Mouse (Mus musculus): ENCODE data around the gene Rbck1.
A peak's percentile ranks its signal among the peaks of the same experiment; 100 is the strongest.

The Rbck1 gene

GRCm38 (mm10) chr2:152343329-152344213 is 11.1 kb upstream of the Rbck1 start, which contains the start of gene Trib3:
TSS of gene Trib3 (minus strand) at chr2:152344032.
- peak; percentile 95 for DNase-seq (ENCODE audit: low read depth)

GRCm38 (mm10) chr2:152339631-152340179 is 7.3 kb upstream of the Rbck1 start:
- no peak for DNase-seq (ENCODE audit: low read depth)

- no peak for DNase-seq (ENCODE audit: low read depth)
Measured at GRCm38 (mm10) chr2:152338319-152338718, 5.9 kb upstream of the Rbck1 start.

- DNase-seq (ENCODE audit: low read depth), result no peak
Measured at GRCm38 (mm10) chr2:152337591-152338212, 5.2 kb upstream of the Rbck1 start.

GRCm38 (mm10) chr2:152336856-152337255 is 4.4 kb upstream of the Rbck1 start:
- no peak for DNase-seq (ENCODE audit: low read depth)

GRCm38 (mm10) chr2:152335289-152335820 is 2.9 kb upstream of the Rbck1 start:
- peak; percentile 60 for DNase-seq (ENCODE audit: low read depth)

GRCm38 (mm10) chr2:152333345-152334006 is 1.0 kb upstream of the Rbck1 start:
- no peak for DNase-seq (ENCODE audit: low read depth)

GRCm38 (mm10) chr2:152330858-152331423 is 1.5 kb downstream of the Rbck1 start:
- DNase-seq (ENCODE audit: low read depth), result no peak

- no peak for DNase-seq (ENCODE audit: low read depth)
Measured at GRCm38 (mm10) chr2:152327980-152328379, 4.5 kb downstream of the Rbck1 start.

- DNase-seq (ENCODE audit: low read depth), result peak; percentile 87
Measured at GRCm38 (mm10) chr2:152326654-152327053, 5.8 kb downstream of the Rbck1 start.

- DNase-seq (ENCODE audit: low read depth), result no peak
Measured at GRCm38 (mm10) chr2:152326157-152326556, 6.3 kb downstream of the Rbck1 start.

GRCm38 (mm10) chr2:152324842-152325241 is 7.6 kb downstream of the Rbck1 start:
- no peak for DNase-seq (ENCODE audit: low read depth)

- DNase-seq (ENCODE audit: low read depth), result no peak
Measured at GRCm38 (mm10) chr2:152323971-152324370, 8.5 kb downstream of the Rbck1 start.

GRCm38 (mm10) chr2:152322198-152322597 is 10.3 kb downstream of the Rbck1 start:
- DNase-seq (ENCODE audit: low read depth), result no peak

GRCm38 (mm10) chr2:152321558-152321957 is 10.9 kb downstream of the Rbck1 start:
- DNase-seq (ENCODE audit: low read depth), result no peak

- no peak for DNase-seq (ENCODE audit: low read depth)
Measured at GRCm38 (mm10) chr2:152317054-152317453, 15.4 kb downstream of the Rbck1 start.

- no peak for DNase-seq (ENCODE audit: low read depth)
Measured at GRCm38 (mm10) chr2:152313926-152314325, 18.5 kb downstream of the Rbck1 start.

GRCm38 (mm10) chr2:152312996-152313395 is 19.5 kb downstream of the Rbck1 start:
- DNase-seq (ENCODE audit: low read depth), result no peak

GRCm38 (mm10) chr2:152307186-152307585 is 25.3 kb downstream of the Rbck1 start:
- DNase-seq (ENCODE audit: low read depth), result no peak

GRCm38 (mm10) chr2:152305480-152305879 is 27.0 kb downstream of the Rbck1 start:
- no peak for DNase-seq (ENCODE audit: low read depth)

- no peak for DNase-seq (ENCODE audit: low read depth)
Measured at GRCm38 (mm10) chr2:152303781-152304180, 28.7 kb downstream of the Rbck1 start.

- no peak for DNase-seq (ENCODE audit: low read depth)
Measured at GRCm38 (mm10) chr2:152302862-152303261, 29.6 kb downstream of the Rbck1 start.

Measured in NIH3T3 (cell line).